Mouse (Mus musculus) spleen, embryonic (tissue): ENCODE measurements around the gene Wars2.

Experiments used
- CTCF ChIA-PET: fragments of 350-600 bp; sonication (Branson Sonifier 250); formaldehyde crosslinking; loops from one replicate; lab custom pipeline; 2022; lab: Charles Lee

The Wars2 gene

DNA sequence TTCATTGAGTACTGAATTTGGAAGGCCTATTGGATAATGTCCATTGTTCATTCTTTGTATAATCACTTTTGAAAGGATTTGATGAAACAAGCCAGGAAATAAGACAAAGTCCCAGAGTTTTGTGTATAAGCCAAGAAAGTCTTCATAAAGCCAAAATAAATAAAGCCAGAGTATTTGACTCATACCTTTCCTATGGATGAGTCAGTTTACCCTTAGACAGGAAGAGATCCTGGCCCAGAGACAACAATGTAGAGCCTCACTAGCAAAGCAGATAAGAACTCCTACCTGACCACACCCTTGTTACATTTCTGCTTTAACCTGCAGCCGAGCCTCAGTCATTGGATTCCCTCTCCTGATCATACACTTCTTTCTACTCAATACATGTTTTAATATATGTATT lies 47.2 kb downstream of the Wars2 start:
- CTCF ChIA-PET = no interaction called here

- CTCF ChIA-PET = no interaction called here
These were observed 52.7 kb downstream of the Wars2 start for GRCm38 (mm10) chr3:99193576-99193975.

GRCm38 (mm10) chr3:99203331-99203730 lies 62.5 kb downstream of the Wars2 start:
- CTCF ChIA-PET = no interaction called here

- CTCF ChIA-PET = no interaction called here
These were observed 67.5 kb downstream of the Wars2 start for GRCm38 (mm10) chr3:99208416-99208815.

GRCm38 (mm10) chr3:99211105-99211698 lies 70.3 kb downstream of the Wars2 start:
- CTCF ChIA-PET = no interaction called here

GRCm38 (mm10) chr3:99227807-99228206 lies 86.9 kb downstream of the Wars2 start:
- CTCF ChIA-PET = no interaction called here

DNA sequence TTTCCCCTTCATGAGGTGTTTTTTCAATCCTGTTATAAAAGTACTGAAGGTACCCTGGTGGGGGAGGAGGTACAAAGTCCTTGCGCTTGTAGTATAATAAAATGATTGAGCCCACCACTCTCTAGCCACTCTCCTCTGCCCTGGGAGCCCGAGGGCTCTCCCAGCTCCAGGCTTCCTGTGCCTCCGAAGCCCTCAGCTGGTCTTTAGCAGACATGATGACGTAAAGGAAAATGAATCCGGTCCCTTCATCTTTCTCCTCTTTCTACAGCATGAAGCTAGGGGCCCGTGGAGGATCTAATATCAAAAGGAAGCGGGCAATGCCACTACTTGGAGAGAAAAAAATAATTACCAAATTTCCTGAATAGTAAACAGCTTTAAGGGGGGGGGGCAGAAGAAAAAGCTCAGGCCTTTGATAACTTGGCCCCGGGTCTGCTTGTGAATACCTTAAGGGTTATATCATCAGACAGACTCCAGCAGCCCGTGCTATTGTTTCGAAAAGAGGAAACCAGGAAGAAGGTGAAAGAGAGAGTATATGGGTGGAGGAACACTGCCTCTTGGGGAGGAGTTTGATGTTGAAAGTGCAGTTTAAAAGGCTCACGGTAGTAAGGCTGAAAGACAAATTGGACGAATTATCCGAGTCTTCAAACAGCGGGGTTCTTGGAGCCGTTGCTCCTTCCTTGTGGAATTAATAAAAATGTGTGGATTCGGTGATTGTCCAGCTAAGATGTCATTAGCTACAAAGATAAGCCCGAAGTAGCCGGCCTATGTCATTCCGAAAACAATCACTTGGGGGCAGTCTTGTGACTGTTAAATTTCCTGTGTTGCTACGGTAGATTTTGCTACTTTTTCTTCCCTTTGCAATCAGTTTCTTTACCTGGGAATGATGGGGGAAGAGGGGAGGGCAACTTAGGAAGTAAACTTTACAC lies 92.8 kb downstream of the Wars2 start:
- CTCF ChIA-PET = no interaction called here

DNA sequence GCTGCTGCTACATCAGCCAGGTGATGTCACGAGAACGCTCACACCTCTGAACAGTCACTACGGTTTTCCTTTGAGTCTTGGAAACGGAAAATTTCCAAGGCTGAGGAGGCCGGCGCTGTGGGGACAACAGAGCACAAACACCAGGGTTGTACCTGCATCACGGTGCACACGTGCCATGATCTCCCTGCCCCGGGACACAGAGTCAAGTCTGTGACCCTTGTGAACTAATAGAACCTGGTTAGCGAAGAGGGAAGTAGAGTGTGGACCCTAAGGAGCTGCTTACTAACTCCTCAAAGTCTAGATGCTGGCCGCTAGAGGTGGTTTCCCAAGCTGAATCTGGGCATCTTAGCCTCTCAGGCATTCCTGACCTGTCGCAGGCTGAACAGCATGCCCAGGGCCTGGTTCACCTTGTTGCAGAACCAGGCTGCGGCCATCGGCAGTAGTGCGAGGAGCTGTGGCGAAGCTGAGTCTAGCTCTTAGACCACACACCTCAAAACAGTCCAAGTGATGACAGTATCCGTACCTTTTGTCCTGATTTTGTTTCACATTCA lies 93.5 kb downstream of the Wars2 start:
- CTCF ChIA-PET = no interaction called here

- CTCF ChIA-PET = no interaction called here
These were observed 94.4 kb downstream of the Wars2 start for GRCm38 (mm10) chr3:99235116-99235803.

- CTCF ChIA-PET = no interaction called here
These were observed 95.2 kb downstream of the Wars2 start for GRCm38 (mm10) chr3:99235804-99236755.

DNA sequence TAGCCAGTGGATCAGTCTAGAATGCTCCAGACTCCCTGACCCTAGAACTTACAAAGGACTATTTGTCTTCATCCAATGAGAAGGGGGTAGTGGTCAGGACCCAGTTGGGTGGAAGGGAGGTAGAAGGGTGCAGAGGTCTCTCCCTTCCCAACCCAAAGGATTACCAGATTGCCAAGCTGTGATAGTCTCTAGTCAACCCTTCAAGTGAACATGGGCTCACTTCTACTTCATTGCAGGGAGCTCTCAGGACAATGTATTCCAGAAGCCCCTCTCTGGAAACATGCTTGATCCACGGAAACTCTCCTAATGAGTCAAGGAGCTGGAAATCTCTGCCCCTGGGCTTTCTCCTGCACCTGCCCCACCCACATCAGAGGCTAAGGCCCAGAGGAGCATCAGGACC lies 97.8 kb downstream of the Wars2 start:
- CTCF ChIA-PET = interaction anchor here (0.6 kb wide), 1 partner anchor 21 kb away, joined by 4 read pairs; no protein-coding TSS in a partner anchor

DNA sequence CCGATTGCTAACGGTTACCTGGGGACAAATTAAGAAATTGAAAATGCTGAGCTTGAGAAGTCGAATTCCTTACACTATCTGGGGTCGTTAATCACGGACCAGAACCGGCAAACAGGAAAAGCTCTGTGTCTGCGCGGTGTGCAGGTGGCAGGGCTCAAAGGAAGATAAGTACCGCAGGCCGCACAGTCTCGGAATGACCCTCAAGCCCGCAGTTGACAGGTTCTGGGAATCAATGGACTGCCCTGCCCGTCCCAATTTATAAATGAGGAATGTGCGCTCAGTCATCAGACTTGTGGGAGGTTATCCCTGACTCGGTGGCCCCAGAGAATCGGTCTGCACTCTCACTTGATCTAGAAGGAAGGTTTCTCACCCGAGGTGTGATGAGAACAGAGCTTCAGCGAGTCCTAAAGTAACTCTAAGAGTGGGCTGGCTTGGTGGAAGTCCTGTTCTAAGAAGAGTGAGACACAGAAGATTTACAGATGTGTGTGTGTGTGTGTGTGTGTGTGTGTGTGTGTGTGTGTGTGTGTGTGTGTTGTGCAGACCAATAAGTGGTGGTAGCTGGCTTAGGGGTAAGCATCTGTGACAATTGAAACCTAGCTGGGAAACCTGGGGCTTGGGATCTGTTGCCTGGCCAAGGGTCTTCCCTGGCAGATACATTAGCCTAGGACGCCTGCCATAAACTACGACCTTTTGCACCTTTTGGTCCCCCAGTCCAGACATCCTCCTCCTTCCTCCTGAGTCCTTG lies 98.6 kb downstream of the Wars2 start:
- CTCF ChIA-PET = interaction anchor here (0.6 kb wide), 1 partner anchor 22 kb away, joined by 4 read pairs; no protein-coding TSS in a partner anchor

GRCm38 (mm10) chr3:99240213-99240720 lies 99.4 kb downstream of the Wars2 start, which contains the start of gene Tbx15:
Tbx15 (plus strand) TSS chr3:99240381.
- CTCF ChIA-PET = no interaction called here

- CTCF ChIA-PET = interaction anchor here (0.6 kb wide), 1 partner anchor 51 kb away, joined by 13 read pairs; no protein-coding TSS in a partner anchor
These were observed 100.2 kb downstream of the Wars2 start for GRCm38 (mm10) chr3:99240811-99241738.

- CTCF ChIA-PET = no interaction called here
These were observed 101.6 kb downstream of the Wars2 start for GRCm38 (mm10) chr3:99242481-99242880.

- CTCF ChIA-PET = no interaction called here
These were observed 104.5 kb downstream of the Wars2 start for GRCm38 (mm10) chr3:99245341-99245740.

- CTCF ChIA-PET = no interaction called here
These were observed 105.8 kb downstream of the Wars2 start for GRCm38 (mm10) chr3:99246629-99247028.

DNA sequence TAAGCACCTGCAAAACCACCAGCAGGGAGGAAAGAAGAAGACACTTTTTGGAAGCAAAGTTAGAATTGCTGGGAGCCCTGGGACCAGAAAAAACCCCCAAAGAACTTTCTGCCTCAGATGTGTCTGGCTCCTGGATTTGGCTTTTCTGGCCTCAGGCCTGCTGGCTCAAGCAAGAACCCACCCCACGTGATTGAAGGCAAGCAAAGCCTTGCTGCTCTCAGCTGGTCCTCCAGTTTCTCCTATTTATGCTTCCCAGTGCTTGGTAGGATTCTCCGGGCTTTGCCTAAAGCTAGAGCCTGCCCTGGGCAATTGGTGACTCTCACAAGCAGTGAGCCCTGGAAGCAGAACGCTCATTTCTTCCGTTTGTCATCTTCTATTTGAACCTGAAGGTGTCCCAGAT lies 106.7 kb downstream of the Wars2 start:
- CTCF ChIA-PET = no interaction called here
